Mouse (Mus musculus) heart, adult 2 months (tissue): ENCODE data around the gene Reg1.

Source experiments
- CTCF ChIP-seq: fragments of 200-600 bp; IDR thresholded peaks from 2 replicates; pipeline ENCODE4 v1.8.1; 2022; ENCODE audit warnings: antibody characterized with exemption, mild to moderate bottlenecking, moderate library complexity
- POLR2A ChIP-seq: fragments of 200-500 bp; IDR thresholded peaks from 2 replicates; pipeline ENCODE4 v1.6.1; 2011; ENCODE audit warnings: mild to moderate bottlenecking, low read depth, low read length, control low read depth; ENCODE audit not compliant: insufficient read depth

DNA sequence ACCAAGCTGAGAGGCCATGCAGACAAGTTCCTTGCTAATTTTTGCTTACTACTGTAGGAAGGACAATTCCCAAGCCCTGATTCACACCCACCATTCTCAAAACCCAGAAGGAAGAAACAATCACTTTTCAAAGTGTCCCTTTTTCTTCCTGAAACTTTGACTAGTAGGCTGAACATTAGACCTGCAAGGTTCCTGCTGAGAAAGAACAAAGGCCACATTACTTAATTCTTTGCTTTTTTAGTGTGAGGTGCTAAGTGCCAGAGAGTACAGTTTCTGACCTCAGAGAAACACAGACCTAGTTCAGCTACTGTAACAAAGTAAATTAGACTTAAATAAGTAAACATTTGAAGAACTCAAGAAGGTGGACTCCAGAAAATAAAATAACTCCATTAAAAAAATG, 25.9 kb downstream of the Reg1 start:
- TF ChIP-seq CTCF (no peak), POLR2A (no peak)
